Mouse (Mus musculus) liver, embryonic 15.5 days (tissue): ENCODE measurements around the gene Rapgef2. TPM values are rescaled to one million over a fixed set of nuclear protein-coding genes. Genes with fewer than 3 reads are reported as not detected.
A peak's percentile ranks its signal among the peaks of the same experiment; 100 is the strongest.

Experiments
- ATAC-seq: fragments of 200-750 bp; cut with Nextera tagmentation; 2 replicates; pipeline ENCODE4 v1.8.0; 2017; ENCODE audit warnings: moderate number of reproducible peaks, mild to moderate bottlenecking, moderate library complexity; ENCODE audit not compliant: insufficient read depth
- H3K27ac ChIP-seq: fragments of 300-500 bp; sonication (generic); replicated peaks from 2 replicates; pipeline ENCODE4 v1.5.1; 2015; ENCODE audit warnings: mild to moderate bottlenecking, inconsistent platforms
- H3K27me3 ChIP-seq: fragments of 300-500 bp; sonication (generic); 2 replicates; pipeline ENCODE4 v1.6.1; 2015; ENCODE audit warnings: mild to moderate bottlenecking, inconsistent platforms
- H3K36me3 ChIP-seq: fragments of 300-500 bp; sonication (generic); replicated peaks from 2 replicates; pipeline ENCODE4 v1.6.1; 2015; ENCODE audit warnings: moderate library complexity, mild to moderate bottlenecking, inconsistent platforms
- H3K4me1 ChIP-seq: fragments of 300-500 bp; sonication (generic); replicated peaks from 2 replicates; pipeline ENCODE4 v1.6.1; 2015; ENCODE audit warnings: inconsistent platforms
- H3K4me2 ChIP-seq: fragments of 300-500 bp; sonication (generic); 2 replicates; pipeline ENCODE4 v1.6.1; 2015; ENCODE audit warnings: moderate library complexity, mild to moderate bottlenecking, inconsistent platforms
- H3K4me3 ChIP-seq: fragments of 300-500 bp; sonication (generic); replicated peaks from 2 replicates; pipeline ENCODE4 v1.5.1; 2015; ENCODE audit warnings: mild to moderate bottlenecking, inconsistent platforms
- H3K9ac ChIP-seq: fragments of 300-500 bp; sonication (generic); 2 replicates; pipeline ENCODE4 v1.6.1; 2015; ENCODE audit warnings: moderate library complexity, mild to moderate bottlenecking, inconsistent platforms
- H3K9me3 ChIP-seq: fragments of 300-500 bp; sonication (generic); replicated peaks from 2 replicates; pipeline ENCODE4 v1.6.1; 2016; ENCODE audit warnings: inconsistent platforms
- WGBS: fragments of 180-500 bp; shearing (Covaris S2); methylation state at CpG from one replicate; pipeline ENCODE4 v1.1.7; 2015; ENCODE audit warnings: mixed read lengths; ENCODE audit not compliant: insufficient replicate concordance; 5-methylcytosine and 5-hydroxymethylcytosine counted together
- polyA plus RNA-seq: library from polyadenylated mRNA; unstranded; fragments of >200 nt; fragmentation: Nextera tagmentation; extraction: Ambion mirVana; gene quantifications from 2 replicates; pipeline ENCODE4 v1.2.1, GENCODE M21; 2015

Gene Rapgef2
- polyA plus RNA-seq, 1 experiment from 2014 or later: 1.0 TPM

- ATAC-seq: no peak
Measured at GRCm38 (mm10) chr3:79297281-79297680, 11.0 kb upstream of the Rapgef2 start.

GRCm38 (mm10) chr3:79296586-79296985 lies 10.3 kb upstream of the Rapgef2 start:
- H3K27me3 ChIP-seq: no peaks in the 10 kb centered on the region
- H3K4me1 ChIP-seq: no peaks in the 10 kb centered on the region
- no peaks in the 10 kb centered on the region for H3K36me3 ChIP-seq
- no peak overlapping the region for H3K27ac ChIP-seq
- no peak overlapping the region for H3K9ac ChIP-seq
- WGBS: 69% methylated on average over 3 of the region's 3 CpGs
- no peak for ATAC-seq
- H3K4me3 ChIP-seq: no peak overlapping the region
- H3K4me2 ChIP-seq: no peak overlapping the region
- H3K9me3 ChIP-seq: no peaks in the 10 kb centered on the region

More at GRCm38 (mm10) chr3:79297281-79297680, 11.0 kb upstream of the Rapgef2 start:
- Histone ChIP-seq H3K9ac (no peak overlapping the region), H3K9me3 (no peaks in the 10 kb centered on the region), H3K4me2 (no peak overlapping the region), H3K27me3 (no peaks in the 10 kb centered on the region), H3K36me3 (no peaks in the 10 kb centered on the region), H3K4me3 (no peak overlapping the region), H3K27ac (no peak overlapping the region), H3K4me1 (no peaks in the 10 kb centered on the region)
- 70% methylated on average over 4 of the region's 4 CpGs for WGBS

- no peaks in the 10 kb centered on the region for H3K9me3 ChIP-seq
- H3K27me3 ChIP-seq: peaks cover 3% of the 10 kb centered on the region; the same call in 1 of the 2 replicates
- H3K36me3 ChIP-seq: no peaks in the 10 kb centered on the region
- no peak overlapping the region for H3K4me2 ChIP-seq
- no peak overlapping the region for H3K9ac ChIP-seq
- no peak overlapping the region for H3K27ac ChIP-seq
- no peak for ATAC-seq
- no peak overlapping the region for H3K4me3 ChIP-seq
- WGBS: 45% methylated on average over 5 of the region's 5 CpGs
- H3K4me1 ChIP-seq: no peaks in the 10 kb centered on the region
Measured at GRCm38 (mm10) chr3:79296049-79296448, 9.7 kb upstream of the Rapgef2 start.

- no peak overlapping the region for H3K4me2 ChIP-seq
- H3K36me3 ChIP-seq: no peaks in the 10 kb centered on the region
- no peaks in the 10 kb centered on the region for H3K9me3 ChIP-seq
- no peak overlapping the region for H3K4me3 ChIP-seq
- H3K9ac ChIP-seq: no peak overlapping the region
- WGBS: 71% methylated on average over 3 of the region's 3 CpGs
- no peak for ATAC-seq
- peaks cover 11% of the 10 kb centered on the region; the same call in 1 of the 2 replicates for H3K27me3 ChIP-seq
- no peaks in the 10 kb centered on the region for H3K4me1 ChIP-seq
- no peak overlapping the region for H3K27ac ChIP-seq
Measured at GRCm38 (mm10) chr3:79294701-79295100, 8.4 kb upstream of the Rapgef2 start.

GRCm38 (mm10) chr3:79293023-79293422 lies 6.7 kb upstream of the Rapgef2 start:
- 43% methylated on average over 4 of the region's 4 CpGs for WGBS
- no peak for ATAC-seq

GRCm38 (mm10) chr3:79289050-79289449 lies 2.7 kb upstream of the Rapgef2 start:
- Histone ChIP-seq H3K4me3 (no peak overlapping the region), H3K4me2 (no peak overlapping the region), H3K9me3 (no peaks in the 10 kb centered on the region), H3K27me3 (peaks cover 62% of the 10 kb centered on the region), H3K36me3 (no peaks in the 10 kb centered on the region), H3K27ac (no peak overlapping the region), H3K4me1 (peaks cover 10% of the 10 kb centered on the region), H3K9ac (no peak overlapping the region)
- ATAC-seq: no peak
- 54% methylated on average over 3 of the region's 3 CpGs for WGBS

More at GRCm38 (mm10) chr3:79293023-79293422, 6.7 kb upstream of the Rapgef2 start:
- H3K9ac ChIP-seq: no peak overlapping the region
- H3K36me3 ChIP-seq: no peaks in the 10 kb centered on the region
- H3K27ac ChIP-seq: no peak overlapping the region
- peaks cover 27% of the 10 kb centered on the region for H3K27me3 ChIP-seq
- H3K9me3 ChIP-seq: no peaks in the 10 kb centered on the region
- H3K4me3 ChIP-seq: no peak overlapping the region
- no peaks in the 10 kb centered on the region for H3K4me1 ChIP-seq
- no peak overlapping the region for H3K4me2 ChIP-seq

GRCm38 (mm10) chr3:79287699-79288458 lies 1.6 kb upstream of the Rapgef2 start:
- H3K27ac ChIP-seq: no peak overlapping the region
- H3K4me1 ChIP-seq: peaks cover 10% of the 10 kb centered on the region
- peaks cover 62% of the 10 kb centered on the region for H3K27me3 ChIP-seq
- H3K9ac ChIP-seq: peak overlapping the region; percentile 43; the same call in 1 of the 2 replicates
- WGBS: 9% methylated on average over 17 of the region's 17 CpGs
- peak overlapping the region; percentile 81 for H3K4me2 ChIP-seq
- peak overlapping the region; percentile 70 for H3K4me3 ChIP-seq
- H3K9me3 ChIP-seq: no peaks in the 10 kb centered on the region
- H3K36me3 ChIP-seq: no peaks in the 10 kb centered on the region
- ATAC-seq: no peak

- Histone ChIP-seq H3K4me3 (peak overlapping the region; percentile 70), H3K36me3 (no peaks in the 10 kb centered on the region), H3K4me1 (peaks cover 10% of the 10 kb centered on the region), H3K27ac (peak overlapping the region; percentile 76), H3K27me3 (peaks cover 62% of the 10 kb centered on the region), H3K9me3 (no peaks in the 10 kb centered on the region), H3K4me2 (peak overlapping the region; percentile 81), H3K9ac (peak overlapping the region; percentile 58)
- ATAC-seq: peak; percentile 92
- WGBS: under 1% methylated on average over 53 of the region's 60 CpGs
Measured at GRCm38 (mm10) chr3:79287108-79287576, 825 bp upstream of the Rapgef2 start.

- Histone ChIP-seq H3K36me3 (no peaks in the 10 kb centered on the region), H3K9ac (peak overlapping the region; percentile 58), H3K9me3 (no peaks in the 10 kb centered on the region), H3K27me3 (peaks cover 59% of the 10 kb centered on the region), H3K27ac (0 out of 2 replicates have a peak overlapping the region, but pooled peaks have one; percentile 76), H3K4me3 (peak overlapping the region; percentile 70), H3K4me1 (peaks cover 10% of the 10 kb centered on the region), H3K4me2 (peak overlapping the region; percentile 81)
- no peak for ATAC-seq
- WGBS: 3% methylated on average over 10 of the region's 10 CpGs
Measured at GRCm38 (mm10) chr3:79286031-79286375, 314 bp downstream of the Rapgef2 start.

GRCm38 (mm10) chr3:79285097-79285675 lies 1.1 kb downstream of the Rapgef2 start:
- H3K36me3 ChIP-seq: no peaks in the 10 kb centered on the region
- peaks cover 10% of the 10 kb centered on the region for H3K4me1 ChIP-seq
- peaks cover 56% of the 10 kb centered on the region for H3K27me3 ChIP-seq
- H3K9me3 ChIP-seq: no peaks in the 10 kb centered on the region
- H3K4me2 ChIP-seq: peak overlapping the region; percentile 81
- 60% methylated on average over 13 of the region's 13 CpGs for WGBS
- H3K27ac ChIP-seq: no peak overlapping the region
- ATAC-seq: no peak
- peak overlapping the region; percentile 70 for H3K4me3 ChIP-seq
- H3K9ac ChIP-seq: no peak overlapping the region

- peaks cover 44% of the 10 kb centered on the region for H3K27me3 ChIP-seq
- no peak overlapping the region for H3K27ac ChIP-seq
- WGBS: 64% methylated on average over 3 of the region's 3 CpGs
- H3K4me1 ChIP-seq: peaks cover 10% of the 10 kb centered on the region
- no peaks in the 10 kb centered on the region for H3K9me3 ChIP-seq
- ATAC-seq: no peak
- no peak overlapping the region for H3K4me3 ChIP-seq
- H3K9ac ChIP-seq: no peak overlapping the region
- no peaks in the 10 kb centered on the region for H3K36me3 ChIP-seq
- H3K4me2 ChIP-seq: no peak overlapping the region
Measured at GRCm38 (mm10) chr3:79283976-79284375, 2.3 kb downstream of the Rapgef2 start.
